Mouse (Mus musculus): ENCODE results near the gene Zeb2. TPM values are rescaled to one million over a fixed set of nuclear protein-coding genes. Genes with fewer than 3 reads are reported as not detected.
"Not testable (repeated sequence)": the region's sequence is repeated elsewhere in the genome, so short reads cannot be mapped to it uniquely, and the experiment has no call there.

Zeb2 gene
- polyA plus RNA-seq, 1 experiment from 2014 or later = 49.3 TPM

DNA sequence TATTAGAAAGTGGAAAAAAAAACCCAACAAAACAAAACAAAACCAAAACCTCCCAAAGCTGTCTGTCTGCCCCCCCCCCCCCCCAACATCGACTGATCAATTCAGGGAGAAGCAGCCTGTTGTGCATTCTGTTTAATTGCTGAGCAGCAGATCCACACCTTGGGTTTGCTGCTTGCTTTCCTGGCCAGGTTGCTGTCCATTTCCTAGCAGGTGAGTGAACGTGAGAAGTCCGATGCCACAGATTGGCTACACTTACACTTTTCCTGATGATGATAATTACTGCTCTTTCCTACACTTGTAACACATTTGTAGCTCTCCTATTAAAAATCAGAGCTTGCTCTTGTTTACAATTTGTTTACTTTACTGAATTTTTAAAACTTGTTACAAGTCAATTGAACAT, 926 bp upstream of the Zeb2 start:
- 0 out of 2 replicates have a peak overlapping the region, but pooled peaks have one; percentile 11 for H3K4me3 ChIP-seq
- no peaks in the 10 kb centered on the region for H3K27me3 ChIP-seq (ENCODE audit: insufficient read depth, poor library complexity, severe bottlenecking)
- 33% methylated on average over 3 of the region's 3 CpGs for WGBS
- H3K4me1 ChIP-seq (replicated peaks) = peaks cover 34% of the 10 kb centered on the region
- no peak for DNase-seq (ENCODE audit: low spot score)
- H3K27ac ChIP-seq = no peak overlapping the region
- no peaks in the 10 kb centered on the region for H3K36me3 ChIP-seq
- no peaks in the 10 kb centered on the region for H3K9me3 ChIP-seq

GRCm38 (mm10) chr2:45117592-45117991, 397 bp upstream of the Zeb2 start:
- 13% methylated on average over 7 of the region's 7 CpGs for WGBS
- H3K27ac ChIP-seq = peak overlapping the region; percentile 95
- no peak for DNase-seq (ENCODE audit: low spot score)

DNA sequence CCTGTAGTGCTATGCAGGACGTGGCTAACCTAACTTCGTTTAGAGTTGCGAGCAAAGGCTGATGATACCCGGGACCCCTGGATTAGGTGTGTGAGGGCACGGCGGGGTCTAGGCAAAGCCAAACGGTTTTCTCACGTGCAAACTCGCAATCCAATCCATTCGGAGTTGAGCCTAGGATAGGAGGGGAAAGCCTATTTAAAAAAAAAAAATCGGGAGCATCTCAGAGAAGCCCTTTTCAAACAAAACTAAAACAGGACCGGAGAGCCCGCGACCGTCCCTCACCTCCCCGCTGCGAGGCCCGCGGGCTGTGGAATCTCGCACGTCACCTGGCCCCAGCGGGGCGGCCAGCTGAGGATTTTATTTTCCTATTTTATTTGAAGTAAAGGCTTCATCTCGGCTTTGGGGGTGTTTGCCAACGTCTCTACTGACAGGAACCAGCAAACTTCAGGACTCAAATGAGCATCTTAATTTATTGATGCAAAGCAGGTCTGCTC, 617 bp downstream of the Zeb2 start:
- H3K27me3 ChIP-seq (ENCODE audit: insufficient read depth, poor library complexity, severe bottlenecking) = no peaks in the 10 kb centered on the region
- H3K9me3 ChIP-seq = no peaks in the 10 kb centered on the region
- no peak for DNase-seq (ENCODE audit: low spot score)
- WGBS = under 1% methylated on average over 25 of the region's 25 CpGs
- peaks cover 37% of the 10 kb centered on the region for H3K4me1 ChIP-seq (replicated peaks)
- peak overlapping the region; percentile 95 for H3K27ac ChIP-seq
- H3K4me3 ChIP-seq = peak overlapping the region; percentile 70
- H3K36me3 ChIP-seq = no peaks in the 10 kb centered on the region

More at GRCm38 (mm10) chr2:45117592-45117991, 397 bp upstream of the Zeb2 start:
- peaks cover 34% of the 10 kb centered on the region for H3K4me1 ChIP-seq (replicated peaks)
- no peaks in the 10 kb centered on the region for H3K9me3 ChIP-seq
- peak overlapping the region; percentile 70 for H3K4me3 ChIP-seq
- H3K27me3 ChIP-seq (ENCODE audit: insufficient read depth, poor library complexity, severe bottlenecking) = no peaks in the 10 kb centered on the region
- H3K36me3 ChIP-seq = no peaks in the 10 kb centered on the region

DNA sequence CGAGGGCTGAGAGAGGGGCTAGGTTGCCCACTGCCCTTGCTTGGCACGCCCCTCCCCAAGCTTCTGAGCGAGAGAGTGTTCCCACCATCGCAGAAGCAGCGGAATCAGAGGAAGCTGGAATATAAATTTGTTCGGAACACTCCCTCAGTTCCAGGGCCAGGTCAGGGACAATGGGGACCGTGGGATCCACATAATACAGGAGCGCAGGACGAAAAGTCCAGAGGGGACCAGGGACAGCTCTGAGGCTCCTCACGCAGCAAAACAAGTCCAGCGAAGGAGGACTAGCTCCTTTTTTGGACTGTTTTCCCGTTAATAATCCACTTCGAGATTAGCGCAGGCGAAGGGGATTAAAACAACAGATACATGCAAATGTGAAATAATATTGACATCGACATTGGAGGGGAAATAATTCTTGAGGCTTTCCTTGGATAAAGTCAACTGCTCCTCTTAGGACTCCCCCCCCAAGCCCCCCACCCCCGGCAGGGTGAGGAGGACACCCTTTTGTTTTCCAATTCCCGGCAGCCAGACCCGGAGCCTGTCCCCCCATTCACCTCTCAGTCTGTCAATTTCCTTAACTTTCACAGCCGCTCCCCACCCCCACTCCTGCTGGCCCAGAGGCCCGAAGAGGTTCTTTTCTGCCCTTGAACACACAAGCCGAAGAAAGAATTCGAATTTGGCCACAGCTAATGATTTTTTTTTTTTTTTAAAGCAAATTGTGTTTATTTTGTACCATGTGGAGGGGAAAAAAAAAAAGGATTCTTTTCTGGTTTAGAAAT, 1.3 kb downstream of the Zeb2 start:
- peak; percentile 76 for DNase-seq (ENCODE audit: low spot score)
- no peaks in the 10 kb centered on the region for H3K9me3 ChIP-seq
- WGBS = under 1% methylated on average over 23 of the region's 23 CpGs
- H3K27ac ChIP-seq = peak overlapping the region; percentile 95
- peak overlapping the region; percentile 70 for H3K4me3 ChIP-seq
- H3K4me1 ChIP-seq (replicated peaks) = peaks cover 37% of the 10 kb centered on the region
- H3K27me3 ChIP-seq (ENCODE audit: insufficient read depth, poor library complexity, severe bottlenecking) = no peaks in the 10 kb centered on the region
- no peaks in the 10 kb centered on the region for H3K36me3 ChIP-seq

GRCm38 (mm10) chr2:45115211-45115610, 2.0 kb downstream of the Zeb2 start:
- no peaks in the 10 kb centered on the region for H3K27me3 ChIP-seq (ENCODE audit: insufficient read depth, poor library complexity, severe bottlenecking)
- DNase-seq (ENCODE audit: low spot score) = no peak

DNA sequence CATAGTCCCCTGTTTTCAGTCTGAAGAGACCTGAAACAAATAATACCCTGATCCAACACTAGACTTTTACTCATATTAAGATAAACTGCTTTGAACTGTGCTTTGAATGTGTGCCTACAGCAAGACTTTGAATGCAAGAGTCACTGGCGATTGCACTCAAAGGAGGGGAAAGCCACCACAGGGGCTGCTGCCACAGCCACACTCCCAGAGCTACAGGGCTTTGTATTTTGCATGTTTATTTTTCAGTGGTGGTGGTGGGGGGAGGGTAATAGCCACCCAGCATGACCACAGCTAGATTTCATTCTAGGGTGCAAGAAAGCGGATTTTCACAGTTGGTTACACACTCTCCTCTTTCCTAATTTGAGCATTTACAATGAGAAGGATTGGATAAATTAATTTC, 2.6 kb downstream of the Zeb2 start:
- H3K27ac ChIP-seq = peak overlapping the region; percentile 95
- H3K4me1 ChIP-seq (replicated peaks) = peaks cover 37% of the 10 kb centered on the region
- no peaks in the 10 kb centered on the region for H3K27me3 ChIP-seq (ENCODE audit: insufficient read depth, poor library complexity, severe bottlenecking)
- WGBS = 3% methylated on average over 2 of the region's 2 CpGs
- no peaks in the 10 kb centered on the region for H3K9me3 ChIP-seq
- H3K4me3 ChIP-seq = peak overlapping the region; percentile 70
- DNase-seq (ENCODE audit: low spot score) = no peak
- H3K36me3 ChIP-seq = no peaks in the 10 kb centered on the region

More at GRCm38 (mm10) chr2:45115211-45115610, 2.0 kb downstream of the Zeb2 start:
- WGBS = 2% methylated on average over 6 of the region's 6 CpGs
- Histone ChIP-seq H3K36me3 (no peaks in the 10 kb centered on the region), H3K9me3 (no peaks in the 10 kb centered on the region), H3K4me1 (replicated peaks) (peaks cover 37% of the 10 kb centered on the region), H3K4me3 (peak overlapping the region; percentile 70), H3K27ac (peak overlapping the region; percentile 95)

DNA sequence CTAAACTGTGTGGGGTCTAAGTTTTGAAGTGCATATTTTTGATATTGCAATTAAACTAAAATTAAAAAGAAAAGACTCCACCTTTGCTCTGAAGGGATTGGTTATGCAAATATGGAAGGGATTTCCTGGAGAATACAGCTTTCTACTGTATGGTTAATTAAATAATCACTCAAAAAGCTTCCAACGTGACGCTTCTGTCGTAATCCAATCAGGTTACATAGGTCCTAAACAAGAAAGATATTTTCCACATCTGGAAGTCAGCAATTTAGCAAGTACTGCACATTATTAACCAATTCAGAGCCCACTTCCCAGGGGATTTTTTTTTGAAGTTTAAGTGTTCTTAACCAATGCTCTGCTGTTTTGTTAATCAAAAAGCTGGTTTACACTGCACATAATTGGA, 3.3 kb downstream of the Zeb2 start:
- Histone ChIP-seq H3K36me3 (no peaks in the 10 kb centered on the region), H3K4me3 (peak overlapping the region; percentile 94), H3K27ac (peak overlapping the region; percentile 100), H3K4me1 (replicated peaks) (peaks cover 37% of the 10 kb centered on the region), H3K27me3 (ENCODE audit: insufficient read depth, poor library complexity, severe bottlenecking) (no peaks in the 10 kb centered on the region), H3K9me3 (no peaks in the 10 kb centered on the region)
- no peak for DNase-seq (ENCODE audit: low spot score)
- WGBS = 14% methylated on average over 3 of the region's 3 CpGs

DNA sequence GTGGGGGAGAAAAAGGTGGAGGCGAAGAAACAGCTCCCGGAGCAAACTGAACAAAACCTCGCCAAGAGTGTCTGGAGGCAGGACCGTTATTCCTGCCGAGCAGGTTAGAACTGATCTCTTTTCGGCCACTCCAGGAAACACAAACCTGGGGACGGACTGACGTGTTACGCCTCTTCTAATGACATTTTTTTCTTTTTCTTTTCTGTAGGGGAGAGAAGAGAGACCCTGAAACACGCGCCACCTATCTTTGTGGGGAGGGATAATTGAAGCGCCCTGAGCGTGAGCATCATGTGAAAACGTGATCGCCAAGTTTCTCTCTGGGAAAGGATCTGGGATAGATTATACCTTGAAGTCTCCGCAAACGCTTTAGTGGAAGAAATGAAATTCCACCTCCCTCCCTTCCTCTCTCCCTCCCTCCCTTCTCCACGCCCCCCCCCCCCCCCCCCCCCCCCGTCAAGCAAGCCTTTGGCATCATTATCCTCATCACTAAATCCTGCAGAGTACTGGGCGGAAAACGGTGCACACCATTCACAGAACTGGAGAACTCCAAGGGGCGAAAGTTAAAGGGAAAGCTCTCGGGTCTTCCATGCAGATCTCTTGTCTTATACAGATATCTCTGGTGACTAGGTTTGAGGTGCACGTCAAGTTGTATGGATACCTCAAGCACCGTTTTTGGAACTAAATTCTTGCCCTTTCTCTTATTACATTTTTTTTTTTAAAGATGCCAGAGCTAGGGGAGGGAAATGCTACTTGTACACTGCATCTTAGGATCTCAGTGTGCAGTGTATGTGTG, 4.1 kb downstream of the Zeb2 start:
- Histone ChIP-seq H3K36me3 (no peaks in the 10 kb centered on the region), H3K27ac (peak overlapping the region; percentile 100), H3K4me3 (peak overlapping the region; percentile 94), H3K27me3 (ENCODE audit: insufficient read depth, poor library complexity, severe bottlenecking) (no peaks in the 10 kb centered on the region), H3K9me3 (no peaks in the 10 kb centered on the region), H3K4me1 (replicated peaks) (peaks cover 40% of the 10 kb centered on the region)
- peak; percentile 69 for DNase-seq (ENCODE audit: low spot score)
- WGBS = under 1% methylated on average over 23 of the region's 25 CpGs

DNA sequence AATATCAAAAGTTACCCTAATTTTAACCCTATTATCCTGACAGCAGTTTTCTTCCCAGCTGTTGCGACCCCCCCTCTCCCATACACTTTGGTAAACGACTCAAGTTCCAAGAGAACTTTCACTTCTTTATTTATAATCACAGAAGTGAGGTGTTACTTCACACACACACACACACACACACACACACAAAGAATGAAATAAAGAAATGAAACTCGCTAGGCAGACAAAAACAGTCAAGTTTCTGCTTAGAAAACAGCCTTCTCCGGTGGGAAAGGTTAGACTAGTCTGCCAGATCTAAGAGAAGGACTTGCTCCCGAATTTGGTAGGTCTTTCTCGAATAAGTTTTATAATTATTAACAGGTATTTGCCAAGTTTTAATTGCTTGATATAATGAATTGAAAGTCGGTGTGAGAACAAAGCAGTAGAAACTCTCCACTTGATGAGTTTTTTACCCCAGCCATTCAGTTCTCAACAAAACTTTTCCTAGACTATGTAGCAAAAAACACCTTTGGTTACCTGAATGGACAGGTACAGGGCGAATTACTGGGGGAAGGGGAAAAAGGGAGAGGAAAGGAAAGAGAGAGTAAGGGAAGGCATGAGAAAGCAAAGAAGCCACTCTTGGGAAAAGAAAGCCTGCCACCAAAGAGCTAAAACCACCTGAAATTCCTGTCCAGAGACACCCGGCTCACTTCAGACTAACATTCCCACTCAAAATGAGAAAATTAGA, 5.0 kb downstream of the Zeb2 start:
- Histone ChIP-seq H3K9me3 (no peaks in the 10 kb centered on the region), H3K27me3 (ENCODE audit: insufficient read depth, poor library complexity, severe bottlenecking) (no peaks in the 10 kb centered on the region), H3K27ac (peak overlapping the region; percentile 100), H3K36me3 (no peaks in the 10 kb centered on the region), H3K4me3 (peak overlapping the region; percentile 94), H3K4me1 (replicated peaks) (peaks cover 43% of the 10 kb centered on the region)
- 2% methylated on average over 9 of the region's 9 CpGs for WGBS
- no peak for DNase-seq (ENCODE audit: low spot score)

DNA sequence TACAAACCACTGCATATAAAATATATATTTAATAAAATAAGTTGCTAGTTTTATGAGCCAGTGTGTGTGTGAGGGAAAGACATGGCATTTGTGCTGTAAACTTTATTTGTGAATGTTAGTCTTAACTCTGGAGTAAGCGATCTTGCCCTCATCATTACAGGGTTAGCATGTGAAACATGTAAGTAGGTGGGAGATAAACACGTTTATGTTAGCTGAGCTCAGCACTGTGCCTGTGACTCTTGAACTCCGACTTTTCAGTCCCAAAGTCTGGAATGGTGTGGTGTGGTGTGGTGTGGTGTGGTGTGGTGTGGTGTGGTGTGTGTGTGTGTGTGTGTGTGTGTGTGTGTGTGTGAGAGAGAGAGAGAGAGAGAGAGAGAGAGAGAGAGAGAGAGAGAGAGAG, 5.6 kb downstream of the Zeb2 start:
- Histone ChIP-seq H3K4me3 (peak overlapping the region; percentile 94), H3K27ac (peak overlapping the region; percentile 100), H3K4me1 (replicated peaks) (peaks cover 49% of the 10 kb centered on the region)
- not testable (repeated sequence) for DNase-seq (ENCODE audit: low spot score); H3K27me3 ChIP-seq (ENCODE audit: insufficient read depth, poor library complexity, severe bottlenecking); H3K9me3 ChIP-seq; H3K36me3 ChIP-seq
- 1% methylated on average over 3 of the region's 3 CpGs for WGBS

DNA sequence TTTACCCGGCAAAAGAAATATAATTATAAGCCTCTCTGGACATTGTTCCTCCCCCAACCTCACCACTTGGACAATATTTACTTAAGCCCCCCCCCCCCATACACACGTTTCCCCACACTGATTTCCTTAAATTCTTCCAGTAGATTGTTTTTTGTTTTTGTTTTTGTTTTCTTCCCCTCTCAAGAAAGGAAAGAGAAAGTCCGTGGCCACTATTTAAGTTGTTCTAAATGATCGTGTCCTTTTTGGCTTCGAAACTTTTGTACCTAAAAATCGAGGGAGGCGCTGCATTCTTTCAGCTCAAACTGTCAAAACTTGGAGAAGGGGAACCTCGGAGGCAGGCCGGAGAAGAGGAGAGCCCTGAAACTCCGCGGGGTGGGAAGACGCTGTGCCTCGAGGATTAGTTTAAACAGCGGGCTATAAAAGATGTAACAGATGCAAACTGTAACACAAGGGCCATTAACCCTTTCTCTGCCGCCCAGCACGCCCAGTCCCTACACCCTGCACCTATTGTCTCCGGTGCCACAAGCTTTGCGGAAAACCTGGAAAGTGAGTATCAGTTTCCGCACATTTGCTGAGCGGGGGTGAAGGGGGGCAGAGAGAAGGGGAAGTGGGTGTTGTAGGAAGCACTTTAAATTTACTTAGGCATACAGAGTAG, 6.3 kb downstream of the Zeb2 start:
- H3K27ac ChIP-seq = peak overlapping the region; percentile 100
- 0 out of 2 replicates have a peak, but pooled peaks cover under 1% of the 10 kb centered on the region for H3K36me3 ChIP-seq
- H3K9me3 ChIP-seq = no peaks in the 10 kb centered on the region
- H3K4me1 ChIP-seq (replicated peaks) = peaks cover 56% of the 10 kb centered on the region
- H3K4me3 ChIP-seq = peak overlapping the region; percentile 94
- peak; percentile 75 for DNase-seq (ENCODE audit: low spot score)
- WGBS = under 1% methylated on average over 20 of the region's 20 CpGs
- no peaks in the 10 kb centered on the region for H3K27me3 ChIP-seq (ENCODE audit: insufficient read depth, poor library complexity, severe bottlenecking)

Measured in hindbrain, embryonic 10.5 days (tissue).